21 mouse cellular contexts compared by ENCODE assay signal in the genomic region with DNA sequence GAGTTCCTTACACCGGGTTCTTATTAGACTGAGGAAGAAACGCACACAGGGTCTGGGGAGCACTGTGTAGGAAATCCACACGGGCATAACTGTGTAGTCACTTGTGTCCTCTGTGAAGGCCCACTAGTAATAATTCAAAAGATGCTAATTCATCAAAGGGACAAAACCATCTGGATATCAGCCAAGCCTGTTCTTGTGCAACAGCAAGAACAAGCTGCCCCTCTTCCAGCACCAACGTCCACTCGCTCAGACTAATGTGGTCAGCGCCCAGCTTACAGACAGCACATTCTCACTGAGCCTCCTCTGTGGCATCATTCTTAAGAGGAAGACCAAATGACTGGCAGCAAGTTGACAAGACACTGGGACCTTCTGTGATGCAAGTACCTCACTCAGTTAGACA. TPM values are rescaled to one million over a fixed set of nuclear protein-coding genes. Genes with fewer than 3 reads are reported as not detected.
"Had no signal": no experiment of that assay in that cellular context is flagged by ENCODE, and none has a peak within 500 bp of the region (broad histone marks: within the 10 kb centered on the region; RNA-seq: fewer than 3 reads in every experiment).

No protein-coding gene starts in this region.

- ATAC-seq: liver, postnatal 0 days had no signal

- DNase-seq: kidney, adult 9 months; kidney, postnatal 14 days; kidney, postnatal 4 days; left cerebral cortex, postnatal 4 days; liver, postnatal 0 days; lung, postnatal 14 days; lung, postnatal 4 days; midbrain, embryonic 14.5 days; thymus, adult 18-20 months; thymus, postnatal 36 days had no signal

RNA-seq across cellular contexts. Expression of a gene that starts 57.2 kb away (rescaled TPM):
- total RNA-seq: layer of hippocampus, adult 18-20 months; left cerebral cortex, adult 8-10 months; left cerebral cortex, postnatal 14 days; megakaryocyte-erythroid progenitor cell, adult 5-6 weeks had no signal
- polyA plus RNA-seq: kidney, embryonic 16.5 days; limb, embryonic 12.5 days; liver, embryonic 11.5 days; liver, embryonic 14.5 days; liver, postnatal 0 days; small intestine, adult 2 months; spleen, adult 2 months; urinary bladder, adult 2 months had no signal
